Mouse (Mus musculus) E14TG2a.4 (cell line): ENCODE measurements at regions not wholly inside any gene's neighbourhood (a gene's known extent, or its start where the extent isn't known, plus 50 kb on each side); places are given as distances from the start of the nearest gene placed in this dataset.
"Not testable (repeated sequence)": the region's sequence is repeated elsewhere in the genome, so short reads cannot be mapped to it uniquely, and the experiment has no call there.

Source experiments
- H3K27me3 ChIP-seq: 2 replicates; pipeline ENCODE4 v1.6.1; 2014; ENCODE audit warnings: low read length, control low read depth; ENCODE audit not compliant: insufficient read depth
- H3K36me3 ChIP-seq: 2 replicates; pipeline ENCODE4 v1.6.1; 2014; ENCODE audit warnings: low read length, control low read depth; ENCODE audit not compliant: insufficient read depth
- H3K4me1 ChIP-seq: replicated peaks from 2 replicates; pipeline ENCODE4 v1.6.1; 2014; ENCODE audit warnings: low read depth, low read length, control low read depth
- H3K4me3 ChIP-seq: replicated peaks from 2 replicates; pipeline ENCODE4 v1.5.1; 2014; ENCODE audit warnings: mild to moderate bottlenecking, low read length
- H3K9me3 ChIP-seq: 2 replicates; pipeline ENCODE4 v1.6.1; 2014; ENCODE audit warnings: low read length, control low read depth
- CTCF ChIP-seq: conservative IDR thresholded peaks from 2 replicates; pipeline ENCODE4 v1.5.1; 2014; ENCODE audit warnings: low read length
- NANOG ChIP-seq: IDR thresholded peaks from 2 replicates; pipeline ENCODE4 v1.6.1; 2014; ENCODE audit warnings: borderline replicate concordance, low read length, mixed read lengths
- POU5F1 ChIP-seq: IDR thresholded peaks from 2 replicates; pipeline ENCODE4 v1.6.1; 2014; ENCODE audit warnings: low read length, borderline replicate concordance

DNA sequence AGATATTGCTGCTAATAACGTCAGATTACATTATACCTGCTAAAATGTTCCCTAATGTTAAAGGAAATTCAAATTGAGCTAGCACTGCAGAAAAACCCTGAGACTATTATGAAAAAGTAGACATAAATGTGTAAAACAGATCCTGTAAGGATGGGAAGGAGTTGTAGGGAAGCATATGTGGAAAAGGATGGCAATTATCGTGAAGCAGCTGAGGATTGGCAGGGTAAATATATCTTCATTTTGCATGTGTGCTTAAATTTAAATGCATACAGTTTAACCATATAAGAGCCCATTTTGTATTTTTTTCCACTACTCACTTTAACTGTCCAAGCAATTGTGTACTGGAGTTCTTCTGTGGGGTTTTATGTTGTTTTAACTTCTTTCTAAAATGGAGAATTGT is 1751.9 kb downstream of the Cntnap5b start:
- no peaks in the 10 kb centered on the region for H3K27me3 ChIP-seq
- no peaks in the 10 kb centered on the region for H3K4me1 ChIP-seq
- H3K4me3 ChIP-seq, result no peak overlapping the region
- no peaks in the 10 kb centered on the region for H3K9me3 ChIP-seq
- no peak for TF ChIP-seq CTCF
- no peak for TF ChIP-seq POU5F1
- TF ChIP-seq NANOG, result no peak
- H3K36me3 ChIP-seq, result no peaks in the 10 kb centered on the region

DNA sequence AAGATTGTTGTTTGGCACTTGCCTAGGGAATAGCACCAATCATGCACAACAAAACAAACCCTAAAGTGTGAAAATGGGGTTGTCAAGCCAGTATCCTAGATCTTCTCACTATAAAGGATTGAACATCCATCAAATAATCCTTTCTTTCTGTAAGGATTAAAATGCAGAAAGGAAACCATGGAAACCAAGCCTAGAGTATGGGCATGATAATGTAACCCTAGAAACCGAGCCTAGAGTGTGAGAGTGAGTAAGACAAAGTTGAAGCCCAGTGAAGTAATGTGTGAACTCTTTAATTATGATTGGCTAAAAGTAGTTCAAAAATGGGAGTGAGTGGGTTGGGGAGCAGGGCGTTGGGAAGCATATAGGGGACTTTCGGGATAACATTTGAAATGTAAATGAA is 1757.4 kb downstream of the Cntnap5b start:
- TF ChIP-seq CTCF (no peak), NANOG (no peak), POU5F1 (no peak)
- Histone ChIP-seq H3K4me1 (no peaks in the 10 kb centered on the region), H3K27me3 (no peaks in the 10 kb centered on the region), H3K36me3 (no peaks in the 10 kb centered on the region), H3K9me3 (no peaks in the 10 kb centered on the region), H3K4me3 (no peak overlapping the region)

DNA sequence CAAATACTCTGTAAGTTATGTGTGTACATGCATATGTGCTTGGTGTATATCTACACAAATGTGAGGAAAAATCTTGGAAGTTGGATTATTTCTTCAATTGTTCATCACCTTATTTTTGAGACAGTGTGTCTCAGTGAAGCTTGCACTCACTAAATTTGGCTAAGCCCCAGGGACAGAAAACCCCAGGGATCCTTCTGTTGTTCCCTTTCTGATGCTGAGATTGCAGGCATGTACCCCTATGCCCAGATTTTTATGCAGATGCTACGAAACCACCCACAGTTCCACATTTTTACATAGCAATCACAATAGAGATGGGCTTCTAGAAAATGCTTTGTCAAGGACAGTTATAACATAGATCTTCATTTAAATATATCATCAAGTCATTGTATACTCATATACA is 1799.7 kb downstream of the Cntnap5b start:
- Histone ChIP-seq H3K27me3 (no peaks in the 10 kb centered on the region), H3K36me3 (no peaks in the 10 kb centered on the region), H3K4me1 (no peaks in the 10 kb centered on the region), H3K4me3 (no peak overlapping the region), H3K9me3 (no peaks in the 10 kb centered on the region)
- TF ChIP-seq NANOG (no peak), CTCF (no peak), POU5F1 (no peak)

DNA sequence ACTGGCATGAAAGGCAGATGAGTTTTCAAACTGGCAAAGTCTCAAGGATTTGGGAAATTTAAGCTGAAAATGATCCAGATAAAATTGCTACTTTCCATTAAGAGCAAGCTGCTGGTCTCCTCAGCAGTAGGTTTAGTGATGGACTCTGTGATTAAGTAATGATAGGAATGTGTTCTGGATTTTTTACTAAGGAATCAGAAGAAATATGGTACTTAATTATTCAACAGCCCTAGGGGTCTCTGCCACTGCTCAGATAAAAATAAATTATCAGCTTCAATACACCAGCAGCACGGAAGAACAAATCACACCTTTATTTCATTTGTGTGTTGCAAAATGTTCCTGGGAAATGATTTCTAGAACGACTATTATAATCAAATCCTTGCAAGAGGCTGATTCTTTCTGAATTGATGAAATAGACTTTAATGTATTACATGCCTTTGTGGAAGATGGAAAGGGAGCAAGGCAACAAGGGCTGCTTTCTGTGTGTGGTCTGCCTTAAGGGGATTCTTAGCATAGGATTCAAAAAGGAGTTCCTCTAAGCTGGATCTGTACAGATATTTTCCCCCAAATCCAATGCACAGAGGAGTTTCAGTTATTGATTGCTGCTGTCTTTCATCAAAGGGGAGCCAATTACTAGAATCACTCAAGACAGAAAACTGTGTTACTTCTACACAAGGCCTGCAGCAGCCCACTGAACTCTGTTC is 1812.9 kb downstream of the Cntnap5b start:
- no peaks in the 10 kb centered on the region for H3K4me1 ChIP-seq
- no peaks in the 10 kb centered on the region for H3K36me3 ChIP-seq
- TF ChIP-seq NANOG, result no peak
- TF ChIP-seq CTCF, result no peak
- TF ChIP-seq POU5F1, result no peak
- H3K27me3 ChIP-seq, result no peaks in the 10 kb centered on the region
- H3K4me3 ChIP-seq, result no peak overlapping the region
- H3K9me3 ChIP-seq, result no peaks in the 10 kb centered on the region

DNA sequence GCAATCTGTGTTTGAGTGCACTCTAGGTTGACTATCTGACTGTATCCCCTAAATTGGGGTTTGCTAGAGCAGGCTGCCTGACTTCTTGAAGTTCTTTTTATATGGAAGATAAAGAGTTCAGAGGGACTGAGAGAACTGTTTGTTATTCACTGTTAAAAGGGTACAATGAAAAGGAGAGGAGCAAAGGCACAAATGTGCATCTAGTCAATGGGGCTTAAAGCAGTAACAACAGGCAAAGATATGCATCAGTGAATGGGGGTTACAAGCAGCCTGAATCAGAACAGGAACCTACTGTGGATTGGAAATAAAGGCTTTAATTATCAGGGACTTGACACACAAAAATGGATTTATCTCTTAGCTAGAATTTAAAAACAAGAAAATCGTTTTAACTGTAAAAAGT is 1855.9 kb downstream of the Cntnap5b start:
- Histone ChIP-seq H3K36me3 (no peaks in the 10 kb centered on the region), H3K4me3 (no peak overlapping the region), H3K9me3 (peaks cover 12% of the 10 kb centered on the region; the same call in 1 of the 2 replicates), H3K4me1 (0 out of 2 replicates have a peak, but pooled peaks cover 5% of the 10 kb centered on the region), H3K27me3 (no peaks in the 10 kb centered on the region)
- TF ChIP-seq POU5F1 (no peak), CTCF (no peak), NANOG (peak; percentile 93)

DNA sequence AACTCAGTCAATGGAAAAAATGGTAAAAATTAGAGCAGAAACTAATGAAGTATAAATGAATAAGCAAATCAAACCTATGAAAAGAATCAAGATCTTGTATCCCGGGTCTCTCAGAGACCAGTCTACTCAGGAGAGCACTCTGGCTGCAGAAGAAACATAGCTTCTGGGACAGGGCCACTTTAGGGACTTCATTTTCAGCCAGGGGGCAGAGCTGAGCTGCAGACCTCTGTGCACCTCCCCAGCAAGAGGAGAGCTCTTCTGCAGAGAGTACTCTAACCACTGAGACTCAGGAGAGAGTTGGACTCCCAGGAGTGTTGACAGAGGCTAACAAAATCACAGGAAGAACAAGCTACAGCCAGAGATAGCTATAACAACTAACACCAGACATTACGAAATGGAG is 1856.4 kb downstream of the Cntnap5b start:
- TF ChIP-seq POU5F1, result no peak
- peak; percentile 14; the same call in 1 of the 2 replicates for TF ChIP-seq CTCF
- TF ChIP-seq NANOG, result no peak
- H3K36me3 ChIP-seq, result no peaks in the 10 kb centered on the region
- no peak overlapping the region for H3K4me3 ChIP-seq
- H3K27me3 ChIP-seq, result no peaks in the 10 kb centered on the region
- peaks cover 12% of the 10 kb centered on the region; the same call in 1 of the 2 replicates for H3K9me3 ChIP-seq
- H3K4me1 ChIP-seq, result 0 out of 2 replicates have a peak, but pooled peaks cover 5% of the 10 kb centered on the region

DNA sequence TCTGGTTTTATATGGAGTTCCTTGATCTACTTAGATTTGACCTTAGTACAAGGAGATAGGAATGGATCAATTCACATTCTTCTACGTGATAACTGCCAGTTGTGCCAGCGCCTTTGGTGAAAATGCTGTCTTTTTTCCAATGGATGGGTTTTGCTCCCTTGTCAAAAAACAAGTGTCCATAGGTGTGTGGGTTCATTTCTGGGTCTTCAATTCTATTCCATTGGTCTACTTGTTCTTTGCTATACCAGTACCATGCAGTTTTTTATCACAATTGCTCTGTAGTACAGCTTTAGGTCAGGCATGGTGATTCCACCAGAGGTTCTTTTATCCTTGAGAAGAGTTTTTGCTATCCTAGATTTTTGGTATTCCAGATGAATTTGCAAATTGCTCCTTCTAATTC is 1891.7 kb downstream of the Cntnap5b start:
- not testable (repeated sequence) for H3K4me1 ChIP-seq

DNA sequence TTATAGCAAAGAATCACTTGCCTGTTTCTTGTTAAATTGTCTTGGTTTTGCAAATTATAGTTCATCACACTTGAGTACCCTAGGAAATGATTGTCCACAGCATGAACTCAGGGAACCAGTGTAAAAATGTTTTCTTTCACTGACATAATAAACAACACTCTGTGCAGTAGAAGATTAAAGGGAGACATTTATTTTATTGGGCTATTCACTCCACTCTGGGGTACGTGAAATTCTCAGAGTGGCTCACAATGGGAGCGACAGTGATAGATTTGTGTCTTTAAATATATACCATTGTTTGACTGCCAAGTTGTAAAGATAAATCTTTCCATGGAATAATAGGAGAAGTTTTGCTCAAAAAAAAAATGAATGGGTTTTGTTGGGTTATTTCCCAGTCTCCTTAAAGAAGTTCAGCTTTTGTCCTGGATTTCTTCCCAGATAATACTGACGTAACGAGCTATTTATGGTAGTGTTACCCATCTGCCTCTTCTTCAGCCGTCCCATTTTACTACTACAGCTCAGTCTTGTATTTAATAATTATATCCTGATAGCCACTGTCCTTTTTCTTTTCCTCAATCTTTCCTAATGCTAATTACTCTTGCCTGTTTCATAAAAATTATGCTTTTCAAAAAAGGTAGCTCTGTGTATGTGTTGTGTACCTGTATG is 1911.3 kb downstream of the Cntnap5b start:
- TF ChIP-seq POU5F1, result no peak
- TF ChIP-seq NANOG, result no peak
- TF ChIP-seq CTCF, result no peak
- Histone ChIP-seq H3K4me1 (no peaks in the 10 kb centered on the region), H3K9me3 (no peaks in the 10 kb centered on the region)

More for the DNA sequence above, 1891.7 kb downstream of the Cntnap5b start:
- not testable (repeated sequence) for H3K27me3 ChIP-seq, H3K36me3 ChIP-seq, H3K4me3 ChIP-seq, H3K9me3 ChIP-seq

More for the DNA sequence above, 1911.3 kb downstream of the Cntnap5b start:
- Histone ChIP-seq H3K36me3 (no peaks in the 10 kb centered on the region), H3K4me3 (no peak overlapping the region), H3K27me3 (no peaks in the 10 kb centered on the region)
